Mouse (Mus musculus): Measurements from ENCODE around the gene Skap2. TPM values are rescaled to one million over a fixed set of nuclear protein-coding genes. Genes with fewer than 3 reads are reported as not detected.
A peak's percentile ranks its signal among the peaks of the same experiment; 100 is the strongest.

Gene Skap2
- polyA plus RNA-seq, 1 experiment, result 10.9 TPM

DNA sequence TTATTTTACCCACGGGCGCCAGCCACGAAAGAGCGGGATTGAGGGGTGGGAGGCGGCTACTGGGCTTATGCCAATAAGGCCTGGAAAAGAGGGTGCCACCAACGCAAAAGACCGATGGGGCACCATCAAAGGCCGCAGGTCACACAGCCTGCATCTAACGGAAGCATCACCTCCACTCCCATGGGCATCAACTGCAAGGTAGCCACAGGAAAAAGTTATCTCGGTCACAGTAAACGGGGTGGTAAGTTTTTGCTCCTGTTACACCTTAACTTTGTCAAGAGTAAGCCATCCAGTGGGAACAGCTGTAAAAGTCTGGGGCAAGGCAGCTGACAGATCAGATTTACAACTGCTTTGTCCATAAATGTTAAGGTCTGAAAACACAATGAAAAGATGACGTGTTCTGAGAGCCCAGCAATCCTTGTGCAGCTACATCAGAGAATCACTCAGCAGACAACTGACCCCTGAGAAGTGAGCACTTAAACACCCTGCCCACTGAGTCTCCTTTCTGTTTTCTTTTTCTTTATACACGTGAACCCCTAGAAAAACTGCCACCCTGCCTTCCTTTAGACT is 5.6 kb downstream of the Skap2 start:
- Histone ChIP-seq H3K4me3 (ENCODE audit: insufficient read depth, low read length) (no peak overlapping the region), H3K4me1 (ENCODE audit: control insufficient read depth, insufficient read depth, low read length) (no peaks in the 10 kb centered on the region), H3K27ac (ENCODE audit: insufficient read depth, low read length) (no peak overlapping the region)
- TF ChIP-seq POLR2A (IDR thresholded peaks at IDR 0.05; ENCODE audit: extremely low read depth, insufficient read depth, low read length), result no peak
- TF ChIP-seq CTCF (IDR thresholded peaks at IDR 0.05; ENCODE audit: extremely low read depth, insufficient read depth, low read length), result no peak

DNA sequence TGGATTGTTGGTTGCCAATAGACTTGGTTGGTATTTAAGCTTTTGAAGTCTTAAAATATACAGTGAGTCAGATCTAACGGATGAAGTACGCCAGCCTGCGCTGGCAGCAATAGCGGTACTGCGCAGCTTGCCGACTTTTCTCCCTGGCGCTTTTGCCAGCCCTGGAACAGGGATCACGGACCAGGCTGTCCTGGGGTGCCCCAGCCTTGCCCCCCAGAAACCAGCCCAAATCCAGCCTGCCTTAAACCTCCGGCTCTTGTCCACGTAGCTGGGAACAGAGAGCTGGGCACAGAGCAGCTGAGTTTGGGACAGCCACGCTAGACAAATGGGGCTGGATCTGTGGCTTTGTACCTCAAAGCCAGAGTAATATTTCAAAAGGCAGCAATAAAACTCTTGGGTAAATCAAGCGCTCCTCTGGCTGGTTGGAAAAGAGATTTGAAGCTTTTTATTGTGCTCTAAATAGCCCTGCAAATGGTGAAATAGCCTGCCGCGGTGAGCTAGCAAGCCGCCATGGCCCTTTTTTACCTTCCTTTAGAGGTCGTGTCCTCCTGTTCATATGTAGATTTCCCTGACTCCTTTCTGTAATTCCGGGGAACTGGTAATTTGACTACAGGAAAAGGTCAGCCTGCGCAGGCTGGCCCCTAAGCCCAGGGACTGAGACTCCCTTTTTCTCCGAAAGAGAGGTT is 6.2 kb downstream of the Skap2 start:
- no peaks in the 10 kb centered on the region for H3K4me1 ChIP-seq (ENCODE audit: control insufficient read depth, insufficient read depth, low read length)
- TF ChIP-seq CTCF (IDR thresholded peaks at IDR 0.05; ENCODE audit: extremely low read depth, insufficient read depth, low read length), result no peak
- TF ChIP-seq POLR2A (IDR thresholded peaks at IDR 0.05; ENCODE audit: extremely low read depth, insufficient read depth, low read length), result no peak
- no peak overlapping the region for H3K27ac ChIP-seq (ENCODE audit: insufficient read depth, low read length)
- 0 out of 2 replicates have a peak overlapping the region, but pooled peaks have one; percentile 15 for H3K4me3 ChIP-seq (ENCODE audit: insufficient read depth, low read length)

DNA sequence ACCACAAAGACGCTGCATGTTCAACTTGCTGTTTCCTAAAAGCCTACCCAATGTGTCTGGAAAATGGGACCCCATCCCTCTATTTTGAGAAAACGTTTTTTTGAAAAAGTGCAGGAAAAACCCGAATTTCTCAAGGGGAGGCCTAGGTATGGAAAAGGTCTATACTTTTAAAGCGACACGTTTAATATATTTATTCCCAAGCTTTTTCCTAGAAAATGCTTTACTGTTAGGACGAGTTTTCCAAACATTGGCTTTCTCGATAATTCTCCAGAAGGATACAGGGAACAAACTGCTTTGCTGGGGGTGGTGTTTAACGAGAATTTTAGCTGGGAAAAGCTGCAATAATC is 6.8 kb downstream of the Skap2 start:
- no peak for TF ChIP-seq POLR2A (IDR thresholded peaks at IDR 0.05; ENCODE audit: extremely low read depth, insufficient read depth, low read length)
- no peak for TF ChIP-seq CTCF (IDR thresholded peaks at IDR 0.05; ENCODE audit: extremely low read depth, insufficient read depth, low read length)
- Histone ChIP-seq H3K4me3 (ENCODE audit: insufficient read depth, low read length) (no peak overlapping the region), H3K4me1 (ENCODE audit: control insufficient read depth, insufficient read depth, low read length) (no peaks in the 10 kb centered on the region), H3K27ac (ENCODE audit: insufficient read depth, low read length) (no peak overlapping the region)

DNA sequence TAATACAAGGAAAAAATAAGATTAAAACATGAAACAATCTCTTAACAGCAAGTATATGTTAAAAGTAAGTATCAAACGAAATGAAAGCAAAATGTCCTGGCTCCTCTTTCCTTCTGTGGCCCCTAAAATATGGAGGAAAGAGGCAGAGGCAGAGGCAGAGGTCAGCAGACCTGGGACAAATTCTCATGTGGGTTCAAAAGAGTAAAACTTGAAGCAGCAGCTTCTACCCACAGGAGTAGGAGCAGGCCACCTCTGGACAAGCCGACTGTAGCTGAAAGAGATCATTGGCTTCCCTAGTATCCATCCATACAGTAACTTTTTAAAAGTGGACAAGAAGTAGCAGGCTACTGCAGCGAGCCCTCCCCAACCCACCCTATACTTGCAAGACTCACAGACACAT is 7.4 kb downstream of the Skap2 start:
- Histone ChIP-seq H3K27ac (ENCODE audit: insufficient read depth, low read length) (no peak overlapping the region), H3K4me1 (ENCODE audit: control insufficient read depth, insufficient read depth, low read length) (no peaks in the 10 kb centered on the region), H3K4me3 (ENCODE audit: insufficient read depth, low read length) (no peak overlapping the region)
- no peak for TF ChIP-seq POLR2A (IDR thresholded peaks at IDR 0.05; ENCODE audit: extremely low read depth, insufficient read depth, low read length)
- no peak for TF ChIP-seq CTCF (IDR thresholded peaks at IDR 0.05; ENCODE audit: extremely low read depth, insufficient read depth, low read length)

DNA sequence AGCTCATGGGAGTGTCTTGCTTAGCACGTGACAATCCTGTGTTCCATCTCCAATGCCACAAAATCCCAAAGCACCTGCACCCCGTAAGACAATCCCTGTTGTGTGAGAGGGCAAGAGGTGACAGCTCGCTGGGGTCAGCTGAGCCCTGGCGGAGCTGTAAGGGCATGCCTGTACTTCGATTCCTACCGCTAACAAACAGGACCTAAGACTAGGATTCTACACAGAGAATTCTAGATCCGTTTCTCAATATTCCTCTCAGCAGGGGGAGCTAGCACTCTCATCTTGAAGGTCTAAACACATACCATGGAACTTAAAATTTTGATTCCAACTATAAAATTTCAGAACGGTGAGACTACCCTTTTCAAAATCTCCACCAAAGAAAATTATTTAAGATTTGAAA is 9.7 kb downstream of the Skap2 start:
- TF ChIP-seq POLR2A (IDR thresholded peaks at IDR 0.05; ENCODE audit: extremely low read depth, insufficient read depth, low read length) (no peak), CTCF (IDR thresholded peaks at IDR 0.05; ENCODE audit: extremely low read depth, insufficient read depth, low read length) (no peak)
- no peak overlapping the region for H3K4me3 ChIP-seq (ENCODE audit: insufficient read depth, low read length)
- no peaks in the 10 kb centered on the region for H3K4me1 ChIP-seq (ENCODE audit: control insufficient read depth, insufficient read depth, low read length)
- H3K27ac ChIP-seq (ENCODE audit: insufficient read depth, low read length), result no peak overlapping the region

DNA sequence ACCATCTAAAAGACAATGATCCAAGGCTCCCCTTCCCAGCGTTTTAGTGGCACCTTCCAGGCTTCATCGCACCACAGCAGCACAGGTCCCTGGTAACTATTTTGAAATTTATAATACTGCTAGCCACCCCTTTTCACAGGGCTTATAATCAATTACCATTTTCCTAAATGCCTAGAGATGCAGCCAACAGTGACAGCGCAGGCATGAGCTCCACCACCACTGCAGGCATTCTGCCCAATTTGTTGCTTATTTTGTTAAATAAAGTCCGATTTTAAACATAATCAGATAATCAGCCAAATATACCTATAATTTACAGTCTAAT is 13.2 kb downstream of the Skap2 start:
- H3K4me1 ChIP-seq (ENCODE audit: control insufficient read depth, insufficient read depth, low read length), result no peaks in the 10 kb centered on the region
- no peak overlapping the region for H3K4me3 ChIP-seq (ENCODE audit: insufficient read depth, low read length)
- TF ChIP-seq CTCF (IDR thresholded peaks at IDR 0.05; ENCODE audit: extremely low read depth, insufficient read depth, low read length), result no peak
- no peak for TF ChIP-seq POLR2A (IDR thresholded peaks at IDR 0.05; ENCODE audit: extremely low read depth, insufficient read depth, low read length)
- no peak overlapping the region for H3K27ac ChIP-seq (ENCODE audit: insufficient read depth, low read length)

DNA sequence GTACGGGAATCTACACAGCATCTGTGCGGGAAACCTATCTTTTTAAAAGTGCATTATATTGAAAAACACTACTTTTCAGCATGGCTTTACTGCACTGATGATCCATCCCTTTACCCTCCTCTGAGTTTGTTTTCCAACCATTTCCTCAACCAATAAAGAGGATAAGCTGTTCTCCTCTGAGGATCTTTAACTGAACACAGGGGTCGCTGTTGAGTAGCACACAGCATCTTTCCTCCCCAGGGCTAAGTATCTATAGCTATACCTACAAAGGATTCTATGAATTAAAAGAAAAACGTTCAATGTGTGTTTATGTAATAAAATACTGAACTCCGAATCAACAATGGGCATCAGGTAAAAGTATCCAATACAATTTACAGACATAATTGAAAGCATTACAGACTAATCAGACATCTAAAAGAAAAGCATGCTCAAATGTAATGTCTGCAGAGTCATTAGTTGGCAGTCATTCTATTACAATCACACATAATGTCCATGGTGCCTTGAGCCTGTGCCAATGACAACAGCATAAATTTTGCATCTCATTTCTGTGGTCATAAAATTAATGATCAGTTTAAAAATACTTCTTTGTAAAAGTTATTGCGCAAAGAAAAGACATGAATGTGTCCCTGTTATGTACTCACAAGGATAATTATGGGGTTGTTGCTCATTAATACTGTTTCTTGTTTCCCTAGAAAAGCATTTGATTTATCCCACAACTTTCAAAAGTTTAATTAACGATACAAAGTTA is 13.8 kb downstream of the Skap2 start:
- Histone ChIP-seq H3K4me1 (ENCODE audit: control insufficient read depth, insufficient read depth, low read length) (no peaks in the 10 kb centered on the region), H3K27ac (ENCODE audit: insufficient read depth, low read length) (no peak overlapping the region), H3K4me3 (ENCODE audit: insufficient read depth, low read length) (no peak overlapping the region)
- 0 out of 2 replicates have a peak, but pooled peaks have one; percentile 6 for TF ChIP-seq CTCF (IDR thresholded peaks at IDR 0.05; ENCODE audit: extremely low read depth, insufficient read depth, low read length)
- TF ChIP-seq POLR2A (IDR thresholded peaks at IDR 0.05; ENCODE audit: extremely low read depth, insufficient read depth, low read length), result no peak

DNA sequence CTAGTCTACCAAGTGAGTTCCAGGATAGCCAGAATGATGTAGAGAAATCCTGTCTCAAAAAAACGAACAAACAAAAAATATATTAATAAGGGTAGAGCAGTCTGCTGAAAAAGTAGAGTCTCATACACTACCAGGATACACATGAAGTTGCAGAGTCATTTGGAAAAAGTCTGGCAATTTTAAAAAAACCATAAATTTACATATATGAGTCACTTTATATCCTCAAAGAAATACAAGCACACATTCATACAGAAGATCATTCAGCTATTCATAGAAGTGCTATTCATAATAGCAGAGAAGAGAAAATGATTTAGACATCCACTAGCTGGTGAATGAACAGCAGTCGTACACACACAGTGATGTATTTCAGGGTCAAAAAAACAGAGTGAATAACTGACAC is 24.4 kb downstream of the Skap2 start:
- TF ChIP-seq CTCF (IDR thresholded peaks at IDR 0.05; ENCODE audit: extremely low read depth, insufficient read depth, low read length) (no peak), POLR2A (IDR thresholded peaks at IDR 0.05; ENCODE audit: extremely low read depth, insufficient read depth, low read length) (no peak)
- Histone ChIP-seq H3K27ac (ENCODE audit: insufficient read depth, low read length) (no peak overlapping the region; the same call in 1 of the 2 replicates), H3K4me3 (ENCODE audit: insufficient read depth, low read length) (no peak overlapping the region), H3K4me1 (ENCODE audit: control insufficient read depth, insufficient read depth, low read length) (peaks cover 2% of the 10 kb centered on the region; the same call in 1 of the 2 replicates)

DNA sequence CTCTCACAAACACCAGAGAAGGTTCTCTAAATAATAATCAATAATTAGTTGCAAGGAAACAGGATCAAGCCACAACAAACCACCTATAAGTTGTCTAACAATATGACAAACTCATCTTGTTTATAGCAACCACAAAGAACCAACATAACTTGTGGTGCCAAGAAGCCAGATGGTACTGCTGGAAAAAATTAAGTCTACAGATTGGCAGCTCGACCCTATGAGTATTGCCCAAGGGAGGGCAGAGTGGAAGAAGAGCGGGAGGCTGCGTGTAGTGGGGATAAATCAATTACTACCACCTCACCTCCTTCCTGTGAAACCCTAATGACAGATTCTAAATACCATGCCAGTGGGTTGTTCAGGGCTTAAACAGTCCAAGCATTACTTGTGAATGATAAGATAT is 34.7 kb downstream of the Skap2 start:
- Histone ChIP-seq H3K4me1 (ENCODE audit: control insufficient read depth, insufficient read depth, low read length) (no peaks in the 10 kb centered on the region), H3K27ac (ENCODE audit: insufficient read depth, low read length) (no peak overlapping the region), H3K4me3 (ENCODE audit: insufficient read depth, low read length) (no peak overlapping the region)
- TF ChIP-seq CTCF (IDR thresholded peaks at IDR 0.05; ENCODE audit: extremely low read depth, insufficient read depth, low read length) (no peak), POLR2A (IDR thresholded peaks at IDR 0.05; ENCODE audit: extremely low read depth, insufficient read depth, low read length) (no peak)

DNA sequence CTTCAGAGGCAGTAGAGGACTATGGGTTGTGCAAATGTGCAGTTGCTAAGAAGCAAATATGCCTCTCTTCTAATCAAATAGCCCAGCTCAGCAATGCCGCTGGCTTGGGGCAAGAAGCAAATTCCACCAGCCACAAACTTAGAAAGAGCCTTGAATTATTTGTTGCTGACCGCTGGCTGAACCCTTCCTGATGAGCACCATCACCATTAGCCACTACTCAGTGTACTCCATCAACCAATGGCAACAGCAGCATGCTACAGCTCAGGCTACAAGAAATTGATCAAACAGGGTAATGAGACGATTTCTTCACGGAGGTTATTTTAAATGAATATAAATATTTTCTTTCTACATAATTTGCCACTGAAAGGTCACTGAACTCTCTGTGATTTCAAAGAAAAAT is 36.6 kb downstream of the Skap2 start:
- TF ChIP-seq POLR2A (IDR thresholded peaks at IDR 0.05; ENCODE audit: extremely low read depth, insufficient read depth, low read length) (no peak), CTCF (IDR thresholded peaks at IDR 0.05; ENCODE audit: extremely low read depth, insufficient read depth, low read length) (no peak)
- no peak overlapping the region for H3K27ac ChIP-seq (ENCODE audit: insufficient read depth, low read length)
- no peak overlapping the region for H3K4me3 ChIP-seq (ENCODE audit: insufficient read depth, low read length)
- H3K4me1 ChIP-seq (ENCODE audit: control insufficient read depth, insufficient read depth, low read length), result no peaks in the 10 kb centered on the region
